Mouse (Mus musculus): ENCODE data around the gene E2f1. TPM values are rescaled to one million over a fixed set of nuclear protein-coding genes. Genes with fewer than 3 reads are reported as not detected.
A peak's percentile ranks its signal among the peaks of the same experiment; 100 is the strongest.

E2f1 gene
- polyA plus RNA-seq, 1 experiment: 63.0 TPM

DNA sequence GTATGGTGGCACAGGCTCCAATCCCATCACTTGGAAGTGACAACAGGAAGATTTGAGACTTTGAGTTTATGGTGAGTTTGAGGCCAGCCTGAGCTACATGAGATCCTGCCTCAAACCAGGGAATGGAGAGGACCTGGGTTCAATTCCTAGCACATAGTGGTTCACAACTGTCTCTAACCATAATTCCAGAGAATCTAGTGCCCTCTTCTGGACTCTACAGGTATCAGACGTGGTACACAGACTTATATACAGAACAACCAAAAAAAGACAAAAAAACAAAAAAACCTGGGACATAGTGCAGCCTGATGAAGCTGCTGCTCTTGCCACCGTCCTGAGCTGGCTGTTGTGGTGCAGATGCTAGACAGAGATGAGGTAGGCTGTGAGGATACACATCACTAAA lies 28.1 kb downstream of the E2f1 start:
- Histone ChIP-seq H3K4me3 (replicated peaks; ENCODE audit: control insufficient read depth, low read depth, low read length) (no peak overlapping the region), H3K4me1 (ENCODE audit: control insufficient read depth, insufficient read depth, low read length) (no peaks in the 10 kb centered on the region), H3K27ac (ENCODE audit: control insufficient read depth, insufficient read depth, low read depth, low read length, poor library complexity) (no peak overlapping the region)
- TF ChIP-seq POLR2A (IDR thresholded peaks at IDR 0.05; ENCODE audit: borderline replicate concordance, control insufficient read depth, low read depth, low read length) (no peak), CTCF (IDR thresholded peaks at IDR 0.05; ENCODE audit: control insufficient read depth, insufficient read depth, low read length) (no peak)
- WGBS: 78% methylated on average over 2 of the region's 2 CpGs

DNA sequence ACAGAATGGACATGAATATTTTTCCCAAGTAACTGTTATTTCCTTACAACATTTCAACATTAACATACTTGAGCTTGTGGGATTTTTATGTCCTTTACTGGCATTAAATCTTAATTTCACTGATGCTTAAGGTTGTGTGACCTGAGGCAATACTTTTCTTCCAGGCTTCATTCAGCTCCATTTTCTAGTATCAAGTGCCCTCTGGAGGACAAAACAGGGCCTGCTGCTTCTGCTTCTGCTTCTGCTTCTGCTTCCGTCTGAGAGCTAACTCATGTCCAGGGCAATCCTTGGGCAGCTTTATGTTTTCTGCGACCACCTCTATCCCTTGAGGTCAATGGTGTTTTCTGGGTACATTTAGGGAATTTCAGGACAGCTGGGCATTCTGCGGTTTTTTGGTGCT lies 30.0 kb downstream of the E2f1 start:
- Histone ChIP-seq H3K4me1 (ENCODE audit: control insufficient read depth, insufficient read depth, low read length) (no peaks in the 10 kb centered on the region), H3K4me3 (replicated peaks; ENCODE audit: control insufficient read depth, low read depth, low read length) (no peak overlapping the region), H3K27ac (ENCODE audit: control insufficient read depth, insufficient read depth, low read depth, low read length, poor library complexity) (no peak overlapping the region)
- 0 out of 2 replicates have a peak, but pooled peaks have one; percentile 29 for TF ChIP-seq CTCF (IDR thresholded peaks at IDR 0.05; ENCODE audit: control insufficient read depth, insufficient read depth, low read length)
- no peak for TF ChIP-seq POLR2A (IDR thresholded peaks at IDR 0.05; ENCODE audit: borderline replicate concordance, control insufficient read depth, low read depth, low read length)
- 58% methylated on average over 3 of the region's 3 CpGs for WGBS

DNA sequence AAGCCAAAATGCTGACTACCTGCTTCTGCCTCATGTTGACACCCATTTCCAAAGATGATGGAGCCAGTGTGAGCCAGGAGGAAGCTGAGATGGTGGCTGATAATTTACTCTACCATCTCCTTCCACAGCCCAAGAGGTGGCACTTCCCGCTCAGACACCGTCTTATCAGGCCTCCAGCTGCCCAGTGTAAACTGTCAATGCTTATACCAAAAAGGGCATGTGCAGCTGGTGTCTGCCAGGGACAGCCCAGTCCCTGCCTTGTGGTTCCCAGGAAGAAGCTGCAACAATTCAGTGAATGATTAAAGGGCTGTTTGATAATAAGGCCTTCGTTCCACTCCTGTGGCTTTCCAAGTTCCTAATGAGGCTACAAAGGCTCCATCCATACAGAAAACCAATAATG lies 31.0 kb downstream of the E2f1 start:
- no peaks in the 10 kb centered on the region for H3K4me1 ChIP-seq (ENCODE audit: control insufficient read depth, insufficient read depth, low read length)
- WGBS: 54% methylated on average over 3 of the region's 3 CpGs
- no peak overlapping the region for H3K27ac ChIP-seq (ENCODE audit: control insufficient read depth, insufficient read depth, low read depth, low read length, poor library complexity)
- TF ChIP-seq POLR2A (IDR thresholded peaks at IDR 0.05; ENCODE audit: borderline replicate concordance, control insufficient read depth, low read depth, low read length) (no peak), CTCF (IDR thresholded peaks at IDR 0.05; ENCODE audit: control insufficient read depth, insufficient read depth, low read length) (no peak)
- no peak overlapping the region for H3K4me3 ChIP-seq (replicated peaks; ENCODE audit: control insufficient read depth, low read depth, low read length)

DNA sequence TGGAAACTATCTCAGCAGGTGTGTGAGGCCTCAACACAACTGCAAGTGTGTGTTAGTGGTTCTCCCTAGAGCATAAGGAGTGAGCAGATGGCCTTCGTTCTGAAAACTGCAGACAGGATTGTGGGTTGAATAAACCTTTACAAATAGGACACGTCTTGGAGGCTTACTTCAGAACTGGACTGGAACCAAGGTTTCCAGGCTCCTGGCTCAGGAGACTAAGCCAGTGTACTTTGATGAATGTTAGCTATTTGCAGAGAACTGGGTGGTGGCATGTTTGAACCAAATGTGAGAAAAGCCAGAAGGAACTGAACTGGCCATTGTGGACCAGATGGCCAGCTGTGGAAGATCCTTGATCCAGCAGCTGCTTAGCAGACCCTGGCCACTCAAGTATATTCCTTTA lies 31.4 kb downstream of the E2f1 start:
- Histone ChIP-seq H3K4me1 (ENCODE audit: control insufficient read depth, insufficient read depth, low read length) (no peaks in the 10 kb centered on the region), H3K4me3 (replicated peaks; ENCODE audit: control insufficient read depth, low read depth, low read length) (no peak overlapping the region), H3K27ac (ENCODE audit: control insufficient read depth, insufficient read depth, low read depth, low read length, poor library complexity) (no peak overlapping the region)
- TF ChIP-seq POLR2A (IDR thresholded peaks at IDR 0.05; ENCODE audit: borderline replicate concordance, control insufficient read depth, low read depth, low read length) (no peak), CTCF (IDR thresholded peaks at IDR 0.05; ENCODE audit: control insufficient read depth, insufficient read depth, low read length) (no peak)
- 87% methylated on average over 2 of the region's 2 CpGs for WGBS

DNA sequence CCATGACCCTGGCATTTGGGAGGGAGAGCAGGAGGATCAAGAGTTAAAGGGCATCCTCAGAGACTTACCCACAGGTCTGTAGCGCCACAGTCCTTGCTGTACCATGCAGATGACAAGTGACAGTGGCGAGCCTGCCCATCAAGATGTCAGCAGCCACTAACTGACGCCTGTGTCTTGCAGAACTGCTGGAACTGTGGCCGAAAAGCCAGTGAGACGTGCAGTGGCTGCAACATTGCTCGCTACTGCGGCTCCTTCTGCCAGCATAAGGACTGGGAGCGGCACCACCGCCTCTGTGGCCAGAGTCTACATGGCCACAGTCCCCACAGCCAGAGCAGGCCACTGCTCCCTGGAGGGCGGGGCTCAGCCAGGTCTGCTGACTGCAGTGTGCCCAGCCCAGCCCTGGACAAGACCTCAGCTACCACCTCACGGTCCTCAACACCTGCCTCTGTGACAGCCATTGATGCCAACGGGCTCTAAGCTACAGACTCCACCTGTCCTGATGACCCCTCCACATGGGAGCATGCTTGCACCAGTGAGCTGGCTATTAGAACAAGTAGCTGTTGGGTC lies 34.9 kb downstream of the E2f1 start:
- H3K27ac ChIP-seq (ENCODE audit: control insufficient read depth, insufficient read depth, low read depth, low read length, poor library complexity): no peak overlapping the region
- no peak for TF ChIP-seq CTCF (IDR thresholded peaks at IDR 0.05; ENCODE audit: control insufficient read depth, insufficient read depth, low read length)
- no peak for TF ChIP-seq POLR2A (IDR thresholded peaks at IDR 0.05; ENCODE audit: borderline replicate concordance, control insufficient read depth, low read depth, low read length)
- no peak overlapping the region for H3K4me3 ChIP-seq (replicated peaks; ENCODE audit: control insufficient read depth, low read depth, low read length)
- no peaks in the 10 kb centered on the region for H3K4me1 ChIP-seq (ENCODE audit: control insufficient read depth, insufficient read depth, low read length)
- WGBS: 86% methylated on average over 12 of the region's 12 CpGs

DNA sequence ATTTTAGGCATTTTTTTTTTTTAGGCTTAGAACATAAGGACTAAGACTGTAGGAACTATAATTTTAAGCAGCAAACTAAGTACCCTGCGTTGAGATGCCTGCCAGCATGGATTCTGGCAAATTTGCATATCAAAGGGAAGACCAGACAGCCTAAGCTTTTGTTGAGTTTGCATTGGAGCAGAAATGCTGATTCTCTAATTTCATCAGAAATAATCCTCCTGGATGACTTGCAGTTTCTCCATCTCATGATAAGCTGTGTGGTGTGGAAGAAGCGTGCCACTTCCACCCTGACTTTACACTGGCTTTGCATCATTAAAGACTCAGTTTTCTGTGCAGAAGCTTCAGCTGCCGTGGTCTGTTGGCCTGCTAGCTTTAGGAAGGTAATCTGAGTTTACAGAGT lies 36.8 kb downstream of the E2f1 start:
- WGBS: 66% methylated on average over 3 of the region's 3 CpGs

DNA sequence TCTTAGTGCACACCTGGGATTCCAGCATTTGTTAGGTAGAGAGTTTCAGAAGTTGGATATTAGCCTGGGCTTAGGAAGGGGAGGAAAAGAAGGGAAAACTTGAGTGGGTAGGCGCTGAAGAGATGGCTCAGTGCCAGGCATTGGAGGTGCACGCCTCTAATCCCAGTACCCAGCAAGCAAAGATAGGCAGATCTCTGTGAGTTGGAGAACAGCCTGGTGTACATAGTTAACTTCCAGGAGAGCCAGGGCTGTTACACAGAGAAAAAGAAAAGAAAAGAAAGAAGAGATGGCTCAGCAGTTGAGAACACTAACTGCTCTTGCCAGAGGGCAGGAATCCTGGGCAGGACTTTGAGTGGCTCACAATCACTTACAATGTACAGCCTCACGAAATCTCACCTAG lies 43.2 kb downstream of the E2f1 start:
- Histone ChIP-seq H3K4me3 (replicated peaks; ENCODE audit: control insufficient read depth, low read depth, low read length) (no peak overlapping the region), H3K4me1 (ENCODE audit: control insufficient read depth, insufficient read depth, low read length) (no peaks in the 10 kb centered on the region), H3K27ac (ENCODE audit: control insufficient read depth, insufficient read depth, low read depth, low read length, poor library complexity) (no peak overlapping the region)
- TF ChIP-seq POLR2A (IDR thresholded peaks at IDR 0.05; ENCODE audit: borderline replicate concordance, control insufficient read depth, low read depth, low read length) (no peak), CTCF (IDR thresholded peaks at IDR 0.05; ENCODE audit: control insufficient read depth, insufficient read depth, low read length) (no peak)
- WGBS: 66% methylated on average over 3 of the region's 3 CpGs

More for the DNA sequence above, 36.8 kb downstream of the E2f1 start:
- no peak overlapping the region for H3K27ac ChIP-seq (ENCODE audit: control insufficient read depth, insufficient read depth, low read depth, low read length, poor library complexity)
- TF ChIP-seq POLR2A (IDR thresholded peaks at IDR 0.05; ENCODE audit: borderline replicate concordance, control insufficient read depth, low read depth, low read length) (no peak), CTCF (IDR thresholded peaks at IDR 0.05; ENCODE audit: control insufficient read depth, insufficient read depth, low read length) (no peak)
- no peak overlapping the region for H3K4me3 ChIP-seq (replicated peaks; ENCODE audit: control insufficient read depth, low read depth, low read length)
- no peaks in the 10 kb centered on the region for H3K4me1 ChIP-seq (ENCODE audit: control insufficient read depth, insufficient read depth, low read length)

DNA sequence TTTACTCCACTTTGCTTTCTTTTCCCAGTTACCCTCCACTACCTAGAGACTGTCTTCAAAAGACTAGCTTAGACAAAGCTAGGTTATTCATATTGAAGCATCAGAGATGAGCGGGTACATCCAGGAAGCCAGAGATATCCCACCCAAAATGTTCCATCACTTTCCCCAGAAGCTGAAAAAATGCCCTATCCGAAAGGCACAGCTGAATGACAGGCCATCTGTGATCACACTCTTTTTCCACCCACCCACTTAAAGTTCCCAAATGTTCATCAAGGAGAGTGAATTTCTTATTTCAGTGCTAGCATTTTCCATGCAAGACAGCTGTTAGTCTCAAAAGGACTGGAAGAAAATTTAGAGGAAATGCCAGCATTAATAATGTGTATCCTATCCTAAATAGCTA lies 44.4 kb downstream of the E2f1 start:
- 87% methylated on average over 2 of the region's 2 CpGs for whole genome bisulfite sequencing
- Histone ChIP-seq H3K4me3 (replicated peaks; ENCODE audit: control insufficient read depth, low read depth, low read length) (no peak overlapping the region), H3K4me1 (ENCODE audit: control insufficient read depth, insufficient read depth, low read length) (no peaks in the 10 kb centered on the region), H3K27ac (ENCODE audit: control insufficient read depth, insufficient read depth, low read depth, low read length, poor library complexity) (no peak overlapping the region)
- no peak for TF ChIP-seq CTCF (IDR thresholded peaks at IDR 0.05; ENCODE audit: control insufficient read depth, insufficient read depth, low read length)
- no peak for TF ChIP-seq POLR2A (IDR thresholded peaks at IDR 0.05; ENCODE audit: borderline replicate concordance, control insufficient read depth, low read depth, low read length)

DNA sequence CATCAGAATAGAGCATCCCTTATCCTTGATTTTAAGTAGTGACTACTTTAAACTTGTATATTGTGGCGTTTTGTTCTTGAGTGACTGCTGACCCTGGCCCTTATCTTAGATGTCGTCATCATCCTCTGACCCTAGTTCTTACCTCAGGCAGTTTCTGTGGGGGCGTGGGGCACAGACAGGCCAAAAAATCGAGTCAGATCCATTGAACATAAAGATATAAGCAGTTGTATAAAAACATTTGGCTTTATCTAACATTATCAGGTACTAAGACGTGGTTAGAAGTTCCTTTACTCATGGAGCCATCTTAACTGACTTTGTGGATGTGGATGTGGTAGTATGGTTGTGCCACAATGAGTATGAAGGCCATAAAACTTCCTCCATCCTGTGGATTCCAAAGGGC lies 47.4 kb downstream of the E2f1 start:
- 61% methylated on average over 5 of the region's 5 CpGs for WGBS
- no peaks in the 10 kb centered on the region for H3K4me1 ChIP-seq (ENCODE audit: control insufficient read depth, insufficient read depth, low read length)
- no peak overlapping the region for H3K27ac ChIP-seq (ENCODE audit: control insufficient read depth, insufficient read depth, low read depth, low read length, poor library complexity)
- no peak overlapping the region for H3K4me3 ChIP-seq (replicated peaks; ENCODE audit: control insufficient read depth, low read depth, low read length)
- TF ChIP-seq POLR2A (IDR thresholded peaks at IDR 0.05; ENCODE audit: borderline replicate concordance, control insufficient read depth, low read depth, low read length) (no peak), CTCF (IDR thresholded peaks at IDR 0.05; ENCODE audit: control insufficient read depth, insufficient read depth, low read length) (no peak)

Measured in bone marrow, adult 2 months (tissue).